ENCODE assay signal across 7 mouse cellular contexts in genomic region chr16:57549061-57550037, GRCm38 (mm10). TPM values are rescaled to one million over a fixed set of nuclear protein-coding genes. Genes with fewer than 3 reads are reported as not detected.
DNase-seq lines count a peak whose midpoint lies in the region; ATAC-seq and TF ChIP-seq lines count a peak whose summit lies in the region.

No protein-coding gene starts in this region.

- no peaks in the 10 kb centered on the region for H3K4me1 ChIP-seq in cortical plate, adult 2 months (ENCODE audit: control insufficient read depth, insufficient read depth, low read length)
- H3K4me1 ChIP-seq in intestine, embryonic 15.5 days (replicated peaks): peaks cover 7% of the 10 kb centered on the region
- peaks cover 30% of the 10 kb centered on the region for H3K4me1 ChIP-seq in limb, embryonic 12.5 days (replicated peaks)
- H3K4me1 ChIP-seq in midbrain, embryonic 13.5 days (replicated peaks): peaks cover 4% of the 10 kb centered on the region; the same call in 1 of the 2 replicates

- peak; percentile 91 for ATAC-seq in activated CD4-positive, CD25-positive, alpha-beta regulatory T cell, adult 4 months
- ATAC-seq in intestine, embryonic 15.5 days: peak; percentile 96
- peak; percentile 94 for ATAC-seq in limb, embryonic 12.5 days (ENCODE audit: insufficient number of reproducible peaks, insufficient read depth, low FRiP score, low TSS enrichment, low read depth)
- ATAC-seq in midbrain, embryonic 13.5 days: peak; percentile 99

- H3K9ac ChIP-seq in intestine, embryonic 15.5 days: peak overlapping the region; percentile 92
- peak overlapping the region; percentile 96 for H3K9ac ChIP-seq in limb, embryonic 12.5 days (replicated peaks)
- peak overlapping the region; percentile 74 for H3K9ac ChIP-seq in midbrain, embryonic 13.5 days (replicated peaks)

- peak; percentile 66 to 82 for DNase-seq in gastrocnemius, postnatal 4 days (ENCODE audit: low spot score in 2 of 2)
- DNase-seq in spleen, adult 12 weeks (ENCODE audit: low spot score): peak; percentile 33

- no peak for TF ChIP-seq POLR2A in cortical plate, adult 2 months (IDR thresholded peaks at IDR 0.05; ENCODE audit: extremely low read depth, insufficient read depth, low read length)

- H3K27me3 ChIP-seq in intestine, embryonic 15.5 days (replicated peaks): no peaks in the 10 kb centered on the region
- no peaks in the 10 kb centered on the region for H3K27me3 ChIP-seq in limb, embryonic 12.5 days
- peaks cover 8% of the 10 kb centered on the region; the same call in 1 of the 2 replicates for H3K27me3 ChIP-seq in midbrain, embryonic 13.5 days

- under 1% methylated on average over 62 of the region's 64 CpGs for WGBS in intestine, embryonic 15.5 days
- WGBS in limb, embryonic 12.5 days: 2% methylated on average over 64 of the region's 64 CpGs
- WGBS in midbrain, embryonic 13.5 days: 1% methylated on average over 60 of the region's 64 CpGs

- H3K9me3 ChIP-seq in intestine, embryonic 15.5 days: no peaks in the 10 kb centered on the region
- H3K9me3 ChIP-seq in limb, embryonic 12.5 days: no peaks in the 10 kb centered on the region
- no peaks in the 10 kb centered on the region for H3K9me3 ChIP-seq in midbrain, embryonic 13.5 days

- H3K4me3 ChIP-seq in cortical plate, adult 2 months (ENCODE audit: insufficient read depth, low read length): peak overlapping the region; percentile 59
- peak overlapping the region; percentile 77 for H3K4me3 ChIP-seq in intestine, embryonic 15.5 days (replicated peaks)
- peak overlapping the region; percentile 79 for H3K4me3 ChIP-seq in limb, embryonic 12.5 days (replicated peaks)
- H3K4me3 ChIP-seq in midbrain, embryonic 13.5 days (replicated peaks): peak overlapping the region; percentile 72

- H3K36me3 ChIP-seq in intestine, embryonic 15.5 days: no peaks in the 10 kb centered on the region; the same call in 1 of the 2 replicates
- 0 out of 2 replicates have a peak, but pooled peaks cover 2% of the 10 kb centered on the region for H3K36me3 ChIP-seq in limb, embryonic 12.5 days
- H3K36me3 ChIP-seq in midbrain, embryonic 13.5 days: no peaks in the 10 kb centered on the region

- peak overlapping the region; percentile 89 for H3K4me2 ChIP-seq in intestine, embryonic 15.5 days (replicated peaks)
- H3K4me2 ChIP-seq in limb, embryonic 12.5 days: peak overlapping the region; percentile 79
- peak overlapping the region; percentile 88 for H3K4me2 ChIP-seq in midbrain, embryonic 13.5 days (replicated peaks)

- TF ChIP-seq CTCF in cortical plate, adult 2 months (IDR thresholded peaks at IDR 0.05; ENCODE audit: extremely low read depth, insufficient read depth, low read length): no peak

- peak overlapping the region; percentile 15 for H3K27ac ChIP-seq in cortical plate, adult 2 months (ENCODE audit: insufficient read depth, low read length)
- peak overlapping the region; percentile 89 for H3K27ac ChIP-seq in intestine, embryonic 15.5 days
- H3K27ac ChIP-seq in limb, embryonic 12.5 days: peak overlapping the region; percentile 86
- H3K27ac ChIP-seq in midbrain, embryonic 13.5 days: no peak overlapping the region

RNA-seq across cellular contexts. Expression of gene Cmss1, which starts 57.3 kb away (rescaled TPM):
- 10 to 100 TPM; 25.5 to 33.1 TPM for polyA plus RNA-seq in activated CD4-positive, CD25-positive, alpha-beta regulatory T cell, adult 4 months (2017; shearing (Covaris generic))
- polyA plus RNA-seq in cortical plate, adult 2 months (2012; rRNA removed): 8.9 and 9.5 TPM in 2 replicates
- 10 to 100 TPM; 16.6 to 18.9 TPM for total RNA-seq in gastrocnemius, postnatal 4 days (2021)
- polyA plus RNA-seq in intestine, embryonic 15.5 days (2015; fragmentation: Nextera tagmentation; extraction: Ambion mirVana): 45.2 and 45.5 TPM in 2 replicates
- 52.6 and 58.1 TPM in 2 replicates for polyA plus RNA-seq in limb, embryonic 12.5 days (2016; fragmentation: Nextera tagmentation; extraction: Ambion mirVana)
- polyA plus RNA-seq in midbrain, embryonic 13.5 days (2015; fragmentation: Nextera tagmentation; extraction: Ambion mirVana): 36.8 and 38.3 TPM in 2 replicates
